Mouse (Mus musculus): ENCODE data around the gene Mid1. TPM values are rescaled to one million over a fixed set of nuclear protein-coding genes. Genes with fewer than 3 reads are reported as not detected.
"Not testable (repeated sequence)": the region's sequence is repeated elsewhere in the genome, so short reads cannot be mapped to it uniquely, and the experiment has no call there.

Mid1 gene
- polyA plus RNA-seq, 1 experiment from 2014 or later, result 1.2 TPM

- H3K9ac ChIP-seq; H3K9me3 ChIP-seq (replicated peaks); H3K4me3 ChIP-seq (replicated peaks); H3K4me2 ChIP-seq; H3K4me1 ChIP-seq (replicated peaks); H3K27ac ChIP-seq (replicated peaks); H3K27me3 ChIP-seq; ATAC-seq (ENCODE audit: insufficient read depth): not testable (repeated sequence)
- WGBS (ENCODE audit: insufficient replicate concordance), result 43% methylated on average over 15 of the region's 15 CpGs
- H3K36me3 ChIP-seq (replicated peaks), result peaks cover 46% of the 10 kb centered on the region
These were observed 336.9 kb downstream of the Mid1 start for GRCm38 (mm10) chrX:170021750-170022461.

Other genes starting within 250 kb of the Mid1 start
- not detected in 2 replicates for gene 4933400A11Rik, start 94.4 kb downstream of the Mid1 start, polyA plus RNA-seq (2015; fragmentation: Nextera tagmentation; extraction: Ambion mirVana)

Data from liver, embryonic 15.5 days (tissue).